Mouse (Mus musculus): Measurements from ENCODE around the gene Hsd17b3. TPM values are rescaled to one million over a fixed set of nuclear protein-coding genes. Genes with fewer than 3 reads are reported as not detected.

The Hsd17b3 gene
- polyA plus RNA-seq, 1 experiment from 2014 or later: not detected

DNA sequence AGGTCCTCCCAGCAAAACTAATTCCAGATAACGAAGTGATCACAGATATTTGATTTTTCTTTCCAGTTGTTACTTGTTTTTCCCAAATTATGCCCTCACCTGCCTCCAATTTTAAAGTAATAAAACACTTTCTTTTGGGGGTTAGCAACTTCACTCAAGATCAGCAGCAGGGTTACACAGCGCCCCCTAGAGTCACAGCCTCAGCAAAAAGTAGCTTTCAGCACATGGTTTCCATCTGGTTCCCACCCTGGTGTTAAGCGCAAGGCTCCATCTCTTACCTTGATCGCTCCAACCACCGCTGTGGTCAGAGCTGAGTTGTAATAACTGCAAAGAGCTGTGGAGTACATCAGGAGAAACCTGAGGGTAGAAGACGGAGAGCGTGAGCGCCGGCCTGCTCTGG is 10.0 kb upstream of the Hsd17b3 start:
- no peaks in the 10 kb centered on the region for H3K36me3 ChIP-seq (ENCODE audit: insufficient read depth)
- no peaks in the 10 kb centered on the region for H3K9me3 ChIP-seq (ENCODE audit: low read depth, low read length)
- DNase-seq (peak; percentile 57), ATAC-seq (ENCODE audit: insufficient read depth) (no peak)
- WGBS: 73% methylated on average over 9 of the region's 9 CpGs
- H3K9ac ChIP-seq: no peak overlapping the region
- H3K4me1 ChIP-seq (ENCODE audit: insufficient read depth): no peaks in the 10 kb centered on the region
- TF ChIP-seq CTCF (IDR thresholded peaks at IDR 0.05; ENCODE audit: low read depth): peak; percentile 53
- no peak overlapping the region for H3K4me2 ChIP-seq
- H3K27me3 ChIP-seq (ENCODE audit: insufficient read depth, low read length): no peaks in the 10 kb centered on the region
- no peak overlapping the region for H3K27ac ChIP-seq (ENCODE audit: low read depth)
- no peak overlapping the region for H3K4me3 ChIP-seq (ENCODE audit: low read depth, low read length)

DNA sequence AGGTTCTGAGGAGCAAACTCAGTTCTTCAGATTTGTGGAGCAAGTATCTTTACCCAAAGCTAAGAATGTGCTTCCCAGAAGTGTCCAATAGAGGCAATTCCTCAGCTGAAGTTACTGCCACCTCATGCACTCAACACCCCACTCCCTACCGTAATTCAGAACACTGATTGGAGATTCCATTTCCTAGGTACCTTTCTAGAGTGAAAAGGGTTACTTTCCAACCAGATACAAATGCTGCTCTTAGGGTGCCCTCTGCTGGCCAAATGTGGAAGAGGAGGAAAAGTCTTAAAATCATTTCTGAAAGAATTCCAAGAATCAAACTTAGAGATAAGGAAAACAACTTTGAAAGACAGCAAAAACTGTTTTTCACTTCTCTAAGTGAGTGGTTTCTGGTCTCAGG is 4.3 kb upstream of the Hsd17b3 start:
- peak; percentile 77 for ATAC-seq (ENCODE audit: insufficient read depth)
- no peak overlapping the region for H3K9ac ChIP-seq
- no peaks in the 10 kb centered on the region for H3K36me3 ChIP-seq (ENCODE audit: insufficient read depth)
- WGBS: 0% methylated on average over 1 of the region's 1 CpGs
- no peak overlapping the region for H3K4me2 ChIP-seq
- peak; percentile 91 for TF ChIP-seq CTCF (IDR thresholded peaks at IDR 0.05; ENCODE audit: low read depth)
- H3K4me3 ChIP-seq (ENCODE audit: low read depth, low read length): no peak overlapping the region
- H3K4me1 ChIP-seq (ENCODE audit: insufficient read depth): no peaks in the 10 kb centered on the region
- H3K27ac ChIP-seq (ENCODE audit: low read depth): no peak overlapping the region
- no peaks in the 10 kb centered on the region for H3K9me3 ChIP-seq (ENCODE audit: low read depth, low read length)
- peak; percentile 96 for DNase-seq
- no peaks in the 10 kb centered on the region for H3K27me3 ChIP-seq (ENCODE audit: insufficient read depth, low read length)

GRCm38 (mm10) chr13:64092752-64093151 is 3.7 kb upstream of the Hsd17b3 start:
- Histone ChIP-seq H3K4me2 (no peak overlapping the region), H3K4me1 (ENCODE audit: insufficient read depth) (no peaks in the 10 kb centered on the region), H3K36me3 (ENCODE audit: insufficient read depth) (no peaks in the 10 kb centered on the region), H3K27me3 (ENCODE audit: insufficient read depth, low read length) (no peaks in the 10 kb centered on the region), H3K4me3 (ENCODE audit: low read depth, low read length) (no peak overlapping the region), H3K9ac (no peak overlapping the region), H3K27ac (ENCODE audit: low read depth) (no peak overlapping the region; the same call in 1 of the 2 replicates), H3K9me3 (ENCODE audit: low read depth, low read length) (no peaks in the 10 kb centered on the region)
- ATAC-seq (ENCODE audit: insufficient read depth) (peak; percentile 19; the same call in 1 of the 2 replicates), DNase-seq (peak; percentile 19)
- 56% methylated on average over 6 of the region's 6 CpGs for WGBS
- TF ChIP-seq CTCF (IDR thresholded peaks at IDR 0.05; ENCODE audit: low read depth): no peak

DNA sequence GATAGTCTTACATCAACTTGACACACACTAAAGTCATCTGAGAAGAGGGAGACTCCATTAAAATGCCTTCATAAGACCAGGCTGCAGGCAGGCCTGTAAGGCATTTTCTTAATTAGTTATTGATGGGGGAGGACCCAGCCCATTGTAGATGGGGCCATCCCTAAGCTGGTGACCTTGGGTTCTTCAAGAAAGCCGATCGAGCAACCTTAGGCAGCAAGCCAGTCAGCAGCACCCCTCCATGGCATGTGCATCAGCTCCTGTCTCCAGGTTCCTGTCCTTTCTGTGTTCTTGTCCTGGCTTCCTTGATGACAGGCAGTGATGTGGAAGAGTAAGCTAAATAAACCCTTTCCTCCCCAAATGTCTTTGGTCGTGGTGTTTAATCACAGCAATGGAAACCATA is 3.1 kb upstream of the Hsd17b3 start:
- 68% methylated on average over 3 of the region's 3 CpGs for WGBS
- Histone ChIP-seq H3K4me2 (no peak overlapping the region), H3K27ac (ENCODE audit: low read depth) (no peak overlapping the region), H3K36me3 (ENCODE audit: insufficient read depth) (no peaks in the 10 kb centered on the region), H3K4me3 (ENCODE audit: low read depth, low read length) (no peak overlapping the region), H3K4me1 (ENCODE audit: insufficient read depth) (no peaks in the 10 kb centered on the region), H3K9me3 (ENCODE audit: low read depth, low read length) (no peaks in the 10 kb centered on the region), H3K27me3 (ENCODE audit: insufficient read depth, low read length) (no peaks in the 10 kb centered on the region), H3K9ac (no peak overlapping the region)
- TF ChIP-seq CTCF (IDR thresholded peaks at IDR 0.05; ENCODE audit: low read depth): no peak
- no peak for DNase-seq
- ATAC-seq (ENCODE audit: insufficient read depth): no peak

GRCm38 (mm10) chr13:64091006-64091405 is 2.0 kb upstream of the Hsd17b3 start:
- WGBS: 75% methylated on average over 7 of the region's 7 CpGs
- DNase-seq (no peak), ATAC-seq (ENCODE audit: insufficient read depth) (no peak)
- Histone ChIP-seq H3K4me3 (ENCODE audit: low read depth, low read length) (no peak overlapping the region), H3K9me3 (ENCODE audit: low read depth, low read length) (no peaks in the 10 kb centered on the region), H3K4me1 (ENCODE audit: insufficient read depth) (no peaks in the 10 kb centered on the region), H3K27me3 (ENCODE audit: insufficient read depth, low read length) (no peaks in the 10 kb centered on the region), H3K4me2 (no peak overlapping the region), H3K36me3 (ENCODE audit: insufficient read depth) (no peaks in the 10 kb centered on the region), H3K9ac (no peak overlapping the region), H3K27ac (ENCODE audit: low read depth) (no peak overlapping the region)
- TF ChIP-seq CTCF (IDR thresholded peaks at IDR 0.05; ENCODE audit: low read depth): no peak

- no peaks in the 10 kb centered on the region for H3K27me3 ChIP-seq (ENCODE audit: insufficient read depth, low read length)
- WGBS: 62% methylated on average over 5 of the region's 5 CpGs
- TF ChIP-seq CTCF (IDR thresholded peaks at IDR 0.05; ENCODE audit: low read depth): no peak
- no peaks in the 10 kb centered on the region for H3K36me3 ChIP-seq (ENCODE audit: insufficient read depth)
- H3K4me1 ChIP-seq (ENCODE audit: insufficient read depth): no peaks in the 10 kb centered on the region
- ATAC-seq (ENCODE audit: insufficient read depth) (peak; percentile 68), DNase-seq (peak; percentile 63)
- no peak overlapping the region for H3K27ac ChIP-seq (ENCODE audit: low read depth)
- no peak overlapping the region for H3K4me3 ChIP-seq (ENCODE audit: low read depth, low read length)
- H3K9ac ChIP-seq: no peak overlapping the region
- no peaks in the 10 kb centered on the region for H3K9me3 ChIP-seq (ENCODE audit: low read depth, low read length)
- H3K4me2 ChIP-seq: no peak overlapping the region
These were observed 1.2 kb upstream of the Hsd17b3 start for GRCm38 (mm10) chr13:64090278-64090677.

GRCm38 (mm10) chr13:64088057-64088456 is 973 bp downstream of the Hsd17b3 start:
- Histone ChIP-seq H3K4me2 (no peak overlapping the region), H3K4me1 (ENCODE audit: insufficient read depth) (no peaks in the 10 kb centered on the region), H3K27me3 (ENCODE audit: insufficient read depth, low read length) (no peaks in the 10 kb centered on the region), H3K9me3 (ENCODE audit: low read depth, low read length) (no peaks in the 10 kb centered on the region), H3K9ac (no peak overlapping the region), H3K4me3 (ENCODE audit: low read depth, low read length) (no peak overlapping the region), H3K36me3 (ENCODE audit: insufficient read depth) (no peaks in the 10 kb centered on the region), H3K27ac (ENCODE audit: low read depth) (no peak overlapping the region)
- no peak for TF ChIP-seq CTCF (IDR thresholded peaks at IDR 0.05; ENCODE audit: low read depth)
- WGBS: 57% methylated on average over 7 of the region's 7 CpGs
- ATAC-seq (ENCODE audit: insufficient read depth) (no peak), DNase-seq (no peak)

DNA sequence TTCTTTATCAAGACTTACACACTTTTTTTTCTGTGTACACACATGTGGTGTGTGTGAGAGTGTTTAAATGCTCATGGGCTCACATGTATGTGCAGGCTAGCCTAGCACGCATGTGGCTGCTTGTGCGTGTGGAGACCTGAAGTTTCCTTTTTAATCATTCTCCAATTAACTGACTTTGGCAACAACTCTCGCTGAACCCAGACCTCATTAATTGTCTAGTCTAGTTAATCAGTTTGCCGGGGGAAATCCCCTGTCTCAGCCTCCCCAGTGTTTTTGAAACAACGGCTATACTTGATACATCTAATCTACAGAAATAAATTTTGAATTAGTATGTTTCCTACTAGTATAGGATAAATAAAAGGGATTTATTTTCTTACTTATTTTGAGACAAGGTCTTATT is 3.0 kb downstream of the Hsd17b3 start:
- no peak for TF ChIP-seq CTCF (IDR thresholded peaks at IDR 0.05; ENCODE audit: low read depth)
- no peak overlapping the region for H3K27ac ChIP-seq (ENCODE audit: low read depth)
- 88% methylated on average over 5 of the region's 5 CpGs for WGBS
- peaks cover 6% of the 10 kb centered on the region; the same call in 1 of the 2 replicates for H3K4me1 ChIP-seq (ENCODE audit: insufficient read depth)
- H3K9ac ChIP-seq: no peak overlapping the region
- H3K9me3 ChIP-seq (ENCODE audit: low read depth, low read length): no peaks in the 10 kb centered on the region
- no peak overlapping the region for H3K4me2 ChIP-seq
- no peaks in the 10 kb centered on the region for H3K36me3 ChIP-seq (ENCODE audit: insufficient read depth)
- no peaks in the 10 kb centered on the region for H3K27me3 ChIP-seq (ENCODE audit: insufficient read depth, low read length)
- DNase-seq: no peak
- no peak overlapping the region for H3K4me3 ChIP-seq (ENCODE audit: low read depth, low read length)
- no peak for ATAC-seq (ENCODE audit: insufficient read depth)
